Mouse (Mus musculus) forebrain, embryonic 12.5 days (tissue): Measurements from ENCODE around the gene Dnmt3a. TPM values are rescaled to one million over a fixed set of nuclear protein-coding genes. Genes with fewer than 3 reads are reported as not detected.

Source experiments
- ATAC-seq: fragments of 200-750 bp; cut with Nextera tagmentation; 2 replicates; pipeline ENCODE4 v1.8.0; 2017; ENCODE audit warnings: moderate TSS enrichment; ENCODE audit not compliant: low FRiP score
- H3K27ac ChIP-seq: fragments of 300-500 bp; sonication (generic); 2 replicates; pipeline ENCODE4 v1.5.1; 2016; ENCODE audit warnings: mild to moderate bottlenecking
- H3K27me3 ChIP-seq: fragments of 300-500 bp; sonication (generic); 2 replicates; pipeline ENCODE4 v1.6.1; 2016; ENCODE audit warnings: mild to moderate bottlenecking
- H3K36me3 ChIP-seq: fragments of 300-500 bp; sonication (generic); replicated peaks from 2 replicates; pipeline ENCODE4 v1.6.1; 2016; ENCODE audit warnings: mild to moderate bottlenecking
- H3K4me1 ChIP-seq: fragments of 300-500 bp; sonication (generic); 2 replicates; pipeline ENCODE4 v1.6.1; 2016
- H3K4me2 ChIP-seq: fragments of 300-500 bp; sonication (generic); 2 replicates; pipeline ENCODE4 v1.6.1; 2016; ENCODE audit warnings: mild to moderate bottlenecking, moderate library complexity
- H3K4me3 ChIP-seq: fragments of 300-500 bp; sonication (generic); replicated peaks from 2 replicates; pipeline ENCODE4 v1.5.1; 2016; ENCODE audit warnings: mild to moderate bottlenecking
- H3K9ac ChIP-seq: fragments of 300-500 bp; sonication (generic); 2 replicates; pipeline ENCODE4 v1.6.1; 2016; ENCODE audit warnings: mild to moderate bottlenecking
- H3K9me3 ChIP-seq: fragments of 300-500 bp; sonication (generic); 2 replicates; pipeline ENCODE4 v1.6.1; 2016
- WGBS: fragments of 180-500 bp; shearing (Covaris S2); methylation state at CpG from one replicate; pipeline ENCODE4 v1.1.7; 2016; 5-methylcytosine and 5-hydroxymethylcytosine counted together
- polyA plus RNA-seq: library from polyadenylated mRNA; unstranded; fragments of >200 nt; fragmentation: Nextera tagmentation; extraction: Ambion mirVana; gene quantifications from 2 replicates; pipeline ENCODE4 v1.2.1, GENCODE M21; 2016

Gene Dnmt3a
- polyA plus RNA-seq, 1 experiment from 2014 or later, result 146 TPM

GRCm38 (mm10) chr12:3776015-3776414, 29.8 kb upstream of the Dnmt3a start:
- ATAC-seq, result no peak
- WGBS, result 93% methylated on average over 2 of the region's 2 CpGs

GRCm38 (mm10) chr12:3777682-3778081, 28.1 kb upstream of the Dnmt3a start:
- no peak overlapping the region for H3K27ac ChIP-seq
- 92% methylated on average over 5 of the region's 5 CpGs for WGBS
- H3K27me3 ChIP-seq, result no peaks in the 10 kb centered on the region
- peaks cover 20% of the 10 kb centered on the region for H3K4me1 ChIP-seq
- no peak overlapping the region for H3K9ac ChIP-seq
- no peak for ATAC-seq
- no peak overlapping the region for H3K4me2 ChIP-seq
- no peaks in the 10 kb centered on the region for H3K9me3 ChIP-seq
- H3K4me3 ChIP-seq, result no peak overlapping the region
- H3K36me3 ChIP-seq, result no peaks in the 10 kb centered on the region; the same call in 1 of the 2 replicates

More at GRCm38 (mm10) chr12:3776015-3776414, 29.8 kb upstream of the Dnmt3a start:
- Histone ChIP-seq H3K36me3 (peaks cover 2% of the 10 kb centered on the region; the same call in 1 of the 2 replicates), H3K9ac (no peak overlapping the region), H3K4me2 (no peak overlapping the region), H3K4me3 (no peak overlapping the region), H3K27me3 (no peaks in the 10 kb centered on the region), H3K27ac (no peak overlapping the region), H3K9me3 (no peaks in the 10 kb centered on the region), H3K4me1 (peaks cover 14% of the 10 kb centered on the region)

- ATAC-seq, result no peak
- no peak overlapping the region for H3K4me2 ChIP-seq
- H3K9ac ChIP-seq, result no peak overlapping the region
- H3K9me3 ChIP-seq, result no peaks in the 10 kb centered on the region
- H3K27ac ChIP-seq, result no peak overlapping the region
- H3K27me3 ChIP-seq, result no peaks in the 10 kb centered on the region
- WGBS, result 83% methylated on average over 6 of the region's 6 CpGs
- H3K36me3 ChIP-seq, result no peaks in the 10 kb centered on the region; the same call in 1 of the 2 replicates
- no peak overlapping the region for H3K4me3 ChIP-seq
- peaks cover 26% of the 10 kb centered on the region for H3K4me1 ChIP-seq
Observed at GRCm38 (mm10) chr12:3778286-3778685, 27.5 kb upstream of the Dnmt3a start.

- ATAC-seq, result no peak
- no peaks in the 10 kb centered on the region for H3K9me3 ChIP-seq
- no peak overlapping the region for H3K27ac ChIP-seq
- H3K4me2 ChIP-seq, result no peak overlapping the region
- H3K36me3 ChIP-seq, result no peaks in the 10 kb centered on the region; the same call in 1 of the 2 replicates
- no peak overlapping the region for H3K4me3 ChIP-seq
- H3K4me1 ChIP-seq, result peaks cover 37% of the 10 kb centered on the region
- 96% methylated on average over 2 of the region's 2 CpGs for WGBS
- 0 out of 2 replicates have a peak, but pooled peaks cover 5% of the 10 kb centered on the region for H3K27me3 ChIP-seq
- no peak overlapping the region for H3K9ac ChIP-seq
Observed at GRCm38 (mm10) chr12:3779639-3780038, 26.2 kb upstream of the Dnmt3a start.

GRCm38 (mm10) chr12:3780405-3780891, 25.4 kb upstream of the Dnmt3a start:
- H3K9me3 ChIP-seq, result no peaks in the 10 kb centered on the region
- peaks cover 12% of the 10 kb centered on the region; the same call in 1 of the 2 replicates for H3K27me3 ChIP-seq
- H3K4me1 ChIP-seq, result peaks cover 37% of the 10 kb centered on the region
- 21% methylated on average over 8 of the region's 8 CpGs for WGBS
- H3K27ac ChIP-seq, result peak overlapping the region; percentile 43; the same call in 1 of the 2 replicates
- H3K4me3 ChIP-seq, result no peak overlapping the region
- peak overlapping the region; percentile 25; the same call in 1 of the 2 replicates for H3K9ac ChIP-seq
- H3K36me3 ChIP-seq, result no peaks in the 10 kb centered on the region; the same call in 1 of the 2 replicates
- peak; percentile 61 for ATAC-seq
- no peak overlapping the region for H3K4me2 ChIP-seq

- ATAC-seq, result peak; percentile 31; the same call in 1 of the 2 replicates
- H3K4me1 ChIP-seq, result peaks cover 37% of the 10 kb centered on the region
Observed at GRCm38 (mm10) chr12:3780931-3781471, 24.8 kb upstream of the Dnmt3a start.

GRCm38 (mm10) chr12:3781482-3781881, 24.3 kb upstream of the Dnmt3a start:
- ATAC-seq, result peak; percentile 76; the same call in 1 of the 2 replicates
- Histone ChIP-seq H3K27me3 (peaks cover 21% of the 10 kb centered on the region), H3K4me3 (no peak overlapping the region), H3K36me3 (no peaks in the 10 kb centered on the region), H3K27ac (peak overlapping the region; percentile 43), H3K4me1 (peaks cover 37% of the 10 kb centered on the region), H3K9me3 (no peaks in the 10 kb centered on the region), H3K9ac (no peak overlapping the region), H3K4me2 (no peak overlapping the region)
- WGBS, result 11% methylated on average over 8 of the region's 8 CpGs

More at GRCm38 (mm10) chr12:3780931-3781471, 24.8 kb upstream of the Dnmt3a start:
- WGBS, result 44% methylated on average over 7 of the region's 7 CpGs
- H3K9ac ChIP-seq, result no peak overlapping the region
- no peaks in the 10 kb centered on the region; the same call in 1 of the 2 replicates for H3K36me3 ChIP-seq
- H3K4me3 ChIP-seq, result no peak overlapping the region
- no peak overlapping the region for H3K4me2 ChIP-seq
- H3K27ac ChIP-seq, result peak overlapping the region; percentile 43
- peaks cover 17% of the 10 kb centered on the region for H3K27me3 ChIP-seq
- H3K9me3 ChIP-seq, result no peaks in the 10 kb centered on the region

GRCm38 (mm10) chr12:3783196-3783825, 22.5 kb upstream of the Dnmt3a start:
- H3K9me3 ChIP-seq, result no peaks in the 10 kb centered on the region
- no peak overlapping the region for H3K4me3 ChIP-seq
- ATAC-seq, result peak; percentile 30; the same call in 1 of the 2 replicates
- H3K27me3 ChIP-seq, result peaks cover 29% of the 10 kb centered on the region
- no peak overlapping the region for H3K4me2 ChIP-seq
- 42% methylated on average over 3 of the region's 3 CpGs for WGBS
- H3K9ac ChIP-seq, result no peak overlapping the region
- peaks cover 53% of the 10 kb centered on the region for H3K4me1 ChIP-seq
- peak overlapping the region; percentile 42; the same call in 1 of the 2 replicates for H3K27ac ChIP-seq
- no peaks in the 10 kb centered on the region for H3K36me3 ChIP-seq

- no peak overlapping the region for H3K4me3 ChIP-seq
- H3K36me3 ChIP-seq, result no peaks in the 10 kb centered on the region
- H3K9ac ChIP-seq, result no peak overlapping the region
- H3K4me2 ChIP-seq, result no peak overlapping the region
- no peak overlapping the region for H3K27ac ChIP-seq
- H3K9me3 ChIP-seq, result no peaks in the 10 kb centered on the region
- H3K27me3 ChIP-seq, result peaks cover 29% of the 10 kb centered on the region
- H3K4me1 ChIP-seq, result peaks cover 58% of the 10 kb centered on the region
- no peak for ATAC-seq
- 73% methylated on average over 2 of the region's 2 CpGs for WGBS
Observed at GRCm38 (mm10) chr12:3784258-3784657, 21.5 kb upstream of the Dnmt3a start.

- ATAC-seq, result no peak
- Histone ChIP-seq H3K4me3 (no peak overlapping the region), H3K9me3 (no peaks in the 10 kb centered on the region), H3K4me1 (peaks cover 56% of the 10 kb centered on the region), H3K4me2 (no peak overlapping the region), H3K27ac (no peak overlapping the region), H3K36me3 (no peaks in the 10 kb centered on the region), H3K27me3 (peaks cover 34% of the 10 kb centered on the region), H3K9ac (no peak overlapping the region)
- WGBS, result 80% methylated on average over 4 of the region's 4 CpGs
Observed at GRCm38 (mm10) chr12:3784729-3785128, 21.1 kb upstream of the Dnmt3a start.

- 26% methylated on average over 3 of the region's 3 CpGs for WGBS
- Histone ChIP-seq H3K4me1 (peaks cover 39% of the 10 kb centered on the region), H3K4me2 (no peak overlapping the region), H3K9ac (no peak overlapping the region), H3K27ac (no peak overlapping the region), H3K36me3 (no peaks in the 10 kb centered on the region), H3K27me3 (peaks cover 40% of the 10 kb centered on the region), H3K4me3 (no peak overlapping the region), H3K9me3 (no peaks in the 10 kb centered on the region)
- ATAC-seq, result no peak
Observed at GRCm38 (mm10) chr12:3787041-3787440, 18.8 kb upstream of the Dnmt3a start.

- Histone ChIP-seq H3K36me3 (no peaks in the 10 kb centered on the region), H3K9ac (no peak overlapping the region), H3K4me1 (peaks cover 39% of the 10 kb centered on the region), H3K4me2 (no peak overlapping the region), H3K4me3 (no peak overlapping the region), H3K27me3 (peaks cover 40% of the 10 kb centered on the region), H3K27ac (no peak overlapping the region), H3K9me3 (no peaks in the 10 kb centered on the region)
- WGBS, result 48% methylated on average over 1 of the region's 1 CpGs
- no peak for ATAC-seq
Observed at GRCm38 (mm10) chr12:3787541-3787940, 18.3 kb upstream of the Dnmt3a start.
